Mouse (Mus musculus) CH12F3 (cell line): ENCODE results near the gene Acot3.
"Not testable (repeated sequence)": the region's sequence is repeated elsewhere in the genome, so short reads cannot be mapped to it uniquely, and the experiment has no call there.

ENCODE experiments used
- in situ Hi-C: fragments of 300-500 bp; cut with MboI; formaldehyde crosslinking; loops from 2 replicates; pipeline ENCODE4 v1.14.3; 2020; ENCODE audit warnings: low sequenced_read_pairs

The Acot3 gene

DNA sequence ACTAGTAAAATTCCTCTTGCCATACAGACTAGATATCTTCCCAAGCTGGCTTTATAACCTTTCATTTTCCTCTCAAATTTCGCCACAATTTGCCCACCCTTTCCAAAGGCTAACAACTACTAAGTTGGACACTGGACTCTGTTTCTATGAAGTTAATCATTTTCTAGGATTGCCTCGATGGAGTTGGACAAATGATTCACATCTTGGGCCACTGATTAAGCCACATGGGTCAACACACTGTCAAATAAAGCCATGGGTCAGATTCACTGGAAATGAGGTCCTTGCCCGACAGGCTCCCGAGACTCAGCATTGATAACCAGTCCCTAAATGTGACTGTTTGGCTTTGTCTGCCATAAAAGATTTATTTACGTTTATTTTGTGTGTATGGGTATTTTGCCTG, 9.7 kb upstream of the Acot3 start:
- in situ Hi-C loops: no loop called here

DNA sequence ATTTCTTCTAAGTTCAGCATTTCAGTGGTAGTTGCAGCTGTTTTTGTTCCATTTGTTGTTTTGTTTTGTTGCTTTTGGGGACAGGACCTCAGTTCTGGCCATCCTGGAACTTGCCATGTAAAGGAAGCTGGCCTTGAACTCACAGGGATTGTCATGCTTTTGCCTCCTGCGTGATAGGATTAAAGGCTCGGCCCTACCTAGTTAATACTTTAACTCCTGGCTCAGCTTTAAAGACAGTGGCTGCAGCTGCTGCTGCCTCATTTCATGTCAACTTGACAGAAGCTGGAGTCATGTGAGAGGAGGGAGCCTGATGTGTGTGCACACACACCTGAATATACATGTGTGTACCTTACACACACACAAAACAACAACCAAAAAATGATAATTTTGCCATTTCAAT, 7.9 kb upstream of the Acot3 start:
- in situ Hi-C loops: no loop called here

DNA sequence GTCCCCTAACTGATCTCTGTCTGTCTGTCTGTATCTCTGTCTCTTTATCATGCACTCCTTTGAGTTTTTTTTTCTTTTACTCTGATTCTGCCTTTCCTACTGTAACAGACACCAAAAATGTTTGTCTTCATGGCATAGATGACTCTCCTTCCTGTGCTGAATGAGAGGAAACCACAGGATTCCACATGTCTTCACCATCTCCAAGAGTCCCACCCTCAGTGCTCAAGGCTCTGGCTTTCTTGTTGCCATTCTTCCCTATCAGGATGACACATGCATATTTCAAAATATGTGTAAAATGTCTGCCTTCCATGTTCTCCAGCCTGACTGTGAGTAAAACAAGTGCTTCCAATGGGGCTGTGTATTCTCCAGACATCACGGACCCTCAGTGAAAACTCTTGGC, 5.0 kb upstream of the Acot3 start:
- in situ Hi-C loops: no loop called here

GRCm38 (mm10) chr12:84050744-84051143, 1.2 kb upstream of the Acot3 start:
- in situ Hi-C loops: not testable (repeated sequence)

- in situ Hi-C loops: no loop called here
These were observed 665 bp downstream of the Acot3 start for GRCm38 (mm10) chr12:84052609-84053008.

DNA sequence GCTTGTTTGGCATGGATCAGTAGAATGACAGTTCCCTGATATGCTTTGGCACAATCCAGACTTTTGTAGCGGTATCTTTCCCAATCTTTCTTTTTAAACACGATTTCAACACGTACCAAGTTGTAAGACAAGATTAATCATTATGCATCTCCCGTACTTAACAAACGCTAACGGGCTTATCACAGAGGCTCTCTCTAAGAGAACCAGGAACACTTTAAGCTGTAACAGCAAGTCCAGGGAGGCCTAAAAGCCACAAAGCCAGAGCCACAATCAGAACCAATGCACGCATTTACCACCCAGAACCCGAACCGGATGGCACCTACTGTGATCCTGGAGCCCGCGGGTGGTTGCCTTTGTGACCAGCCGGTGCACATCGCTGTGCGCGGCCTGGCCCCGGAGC, 1.2 kb downstream of the Acot3 start:
- in situ Hi-C loops: no loop called here

DNA sequence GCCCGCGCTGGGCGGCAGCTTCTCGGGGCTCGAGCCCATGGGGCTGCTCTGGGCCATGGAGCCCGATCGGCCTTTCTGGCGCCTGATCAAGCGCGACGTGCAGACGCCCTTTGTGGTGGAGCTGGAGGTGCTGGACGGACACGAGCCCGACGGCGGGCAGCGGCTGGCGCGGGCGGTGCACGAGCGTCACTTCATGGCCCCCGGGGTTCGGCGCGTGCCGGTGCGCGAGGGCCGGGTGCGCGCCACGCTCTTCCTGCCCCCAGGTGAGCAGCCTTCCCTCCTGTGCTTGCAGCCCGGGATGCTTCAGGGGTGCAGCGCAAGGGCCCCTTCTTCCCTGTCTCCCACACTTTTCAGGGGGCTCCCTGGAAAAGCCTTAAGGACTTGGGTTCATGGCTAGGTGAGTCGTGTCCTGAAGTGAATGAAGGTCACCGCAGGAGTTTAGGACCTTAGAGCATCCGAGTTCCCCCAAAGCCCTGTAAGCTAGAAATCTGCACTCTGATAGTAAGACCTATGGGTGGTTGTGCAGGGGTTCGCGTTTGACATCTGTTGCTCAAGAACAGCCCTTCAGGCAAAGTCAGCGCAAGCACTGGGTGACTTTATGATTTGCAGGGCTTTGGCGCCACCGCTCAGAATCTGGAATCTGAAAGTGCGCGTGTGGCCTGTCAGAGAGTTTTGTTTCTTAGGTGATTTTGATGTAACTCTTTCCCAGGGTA, 1.9 kb downstream of the Acot3 start:
- in situ Hi-C loops: no loop called here

- in situ Hi-C loops: no loop called here
These were observed 9.0 kb downstream of the Acot3 start for GRCm38 (mm10) chr12:84060946-84061345.

DNA sequence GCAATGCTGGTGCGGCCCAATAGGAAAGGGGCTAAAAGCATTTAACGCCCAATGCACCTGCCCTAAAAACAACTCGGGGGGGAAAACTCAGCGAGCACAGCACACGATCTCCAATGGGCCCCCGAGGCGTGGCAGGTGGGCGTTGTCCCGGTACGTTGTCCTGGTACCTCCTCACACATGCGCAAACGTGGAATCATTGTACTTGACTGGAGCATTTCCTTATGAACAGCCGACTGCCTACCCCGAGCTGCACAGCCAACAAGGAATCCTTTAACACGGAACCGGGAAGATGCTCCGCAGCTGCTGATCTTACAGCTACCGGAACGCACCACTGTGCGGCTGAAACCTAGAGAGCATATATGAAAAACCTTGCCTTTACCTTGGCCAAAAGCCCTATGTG, 10.4 kb downstream of the Acot3 start:
- in situ Hi-C loops: no loop called here

DNA sequence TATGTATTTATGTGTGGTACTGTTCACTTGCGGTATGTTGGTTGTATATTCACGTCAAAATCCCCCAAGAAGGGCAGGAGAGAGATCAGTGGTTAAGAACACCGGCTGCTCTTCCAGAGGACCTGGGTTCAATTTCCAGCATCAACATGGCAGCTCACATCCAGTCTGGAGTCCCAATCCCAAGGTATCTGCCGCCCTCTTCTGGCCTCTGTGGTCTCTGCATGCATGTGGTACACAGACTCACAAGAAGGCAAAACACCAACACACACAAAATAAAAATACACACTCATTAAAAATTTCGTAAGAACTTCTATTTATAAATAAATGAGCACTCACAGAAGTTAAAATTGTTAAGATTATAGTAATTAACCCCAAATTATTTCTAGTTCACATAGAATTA, 11.3 kb downstream of the Acot3 start:
- in situ Hi-C loops: no loop called here

- in situ Hi-C loops: no loop called here
These were observed 11.9 kb downstream of the Acot3 start for GRCm38 (mm10) chr12:84063833-84064232.

GRCm38 (mm10) chr12:84064621-84065020, 12.7 kb downstream of the Acot3 start:
- in situ Hi-C loops: no loop called here

GRCm38 (mm10) chr12:84067752-84068151, 15.8 kb downstream of the Acot3 start:
- in situ Hi-C loops: no loop called here

DNA sequence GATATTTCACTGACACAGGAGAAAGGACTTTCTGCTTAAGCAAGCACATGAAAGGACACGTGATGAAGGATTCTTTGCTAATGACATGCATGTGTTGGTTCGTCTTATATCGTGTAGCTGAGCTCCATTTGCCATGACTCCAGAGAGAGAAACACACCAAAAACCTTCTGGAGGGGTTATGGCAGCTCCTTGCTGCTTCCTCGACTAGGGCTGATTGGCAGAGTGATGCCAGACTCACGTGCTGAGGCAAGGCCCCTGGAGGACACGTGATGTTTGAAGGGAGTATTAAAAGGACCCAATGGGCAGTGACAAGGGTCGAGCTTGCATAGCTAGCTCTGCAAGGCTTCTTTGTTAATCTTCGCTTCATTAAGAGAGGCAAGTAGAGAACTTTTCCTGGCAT, 16.4 kb downstream of the Acot3 start:
- in situ Hi-C loops: no loop called here

DNA sequence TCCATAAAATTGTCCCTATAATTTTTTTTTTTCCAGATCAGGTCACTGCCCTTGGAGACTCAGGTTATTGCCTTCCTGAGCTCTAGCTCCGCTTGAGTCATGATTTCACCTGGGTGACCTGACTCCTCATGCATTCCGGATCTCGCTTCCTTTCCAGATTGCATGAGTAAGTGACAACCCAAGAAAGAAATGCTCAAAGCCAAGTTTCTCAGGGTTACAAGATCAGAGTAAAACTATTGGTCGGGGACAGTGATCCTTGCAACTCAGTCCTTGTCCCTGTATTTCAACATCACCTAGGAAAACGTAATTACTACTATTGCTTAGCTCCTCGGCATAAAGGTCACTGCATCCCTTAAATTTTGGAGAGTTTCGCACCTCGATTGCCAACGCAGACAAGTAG, 17.0 kb downstream of the Acot3 start, which contains the start of gene Acot5:
Gene Acot5, plus strand, starts transcription at position 340 of the 400 bp plus-strand sequence.
- in situ Hi-C loops: no loop called here

DNA sequence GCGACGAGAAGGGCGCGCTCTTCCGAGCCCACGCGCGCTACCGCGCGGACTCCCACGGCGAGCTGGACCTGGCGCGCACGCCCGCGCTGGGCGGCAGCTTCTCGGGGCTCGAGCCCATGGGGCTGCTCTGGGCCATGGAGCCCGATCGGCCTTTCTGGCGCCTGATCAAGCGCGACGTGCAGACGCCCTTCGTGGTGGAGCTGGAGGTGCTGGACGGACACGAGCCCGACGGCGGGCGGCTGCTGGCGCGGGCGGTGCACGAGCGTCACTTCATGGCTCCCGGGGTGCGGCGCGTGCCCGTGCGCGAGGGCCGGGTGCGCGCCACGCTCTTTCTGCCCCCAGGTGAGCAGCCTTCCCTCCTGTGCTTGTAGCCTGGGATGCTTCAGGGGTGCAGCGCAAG, 17.6 kb downstream of the Acot3 start:
- in situ Hi-C loops: not testable (repeated sequence)

- in situ Hi-C loops: no loop called here
These were observed 19.8 kb downstream of the Acot3 start for GRCm38 (mm10) chr12:84071696-84072095.

- in situ Hi-C loops: no loop called here
These were observed 25.5 kb downstream of the Acot3 start for GRCm38 (mm10) chr12:84077371-84077990.

- in situ Hi-C loops: no loop called here
These were observed 31.9 kb downstream of the Acot3 start for GRCm38 (mm10) chr12:84083842-84084241.

DNA sequence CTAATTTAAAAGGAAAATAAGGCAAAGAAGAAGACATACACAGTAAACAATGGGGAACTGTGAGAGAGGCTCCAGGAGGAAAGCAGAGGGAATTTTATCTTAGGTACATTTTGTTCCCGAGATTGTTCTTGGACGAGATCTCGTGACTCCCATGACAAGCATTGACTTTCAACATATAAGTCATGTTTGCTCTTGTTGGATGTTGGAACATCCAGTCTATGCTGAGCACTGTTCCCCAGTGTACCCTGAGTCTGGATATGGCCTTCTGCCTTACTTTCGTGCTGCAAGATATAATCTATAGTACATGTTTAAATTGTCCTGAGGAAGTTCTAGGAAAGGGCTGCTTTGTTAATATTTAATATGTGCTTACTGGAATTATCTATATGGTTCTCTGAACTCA, 32.6 kb downstream of the Acot3 start:
- in situ Hi-C loops: no loop called here

GRCm38 (mm10) chr12:84094666-84095065, 42.7 kb downstream of the Acot3 start:
- in situ Hi-C loops: not testable (repeated sequence)

- in situ Hi-C loops: no loop called here
These were observed 47.7 kb downstream of the Acot3 start for GRCm38 (mm10) chr12:84099605-84100004.

- in situ Hi-C loops: no loop called here
These were observed 48.1 kb downstream of the Acot3 start for GRCm38 (mm10) chr12:84100071-84100470.
